ENCODE assay signal across 23 mouse cellular contexts in genomic region chr12:72332488-72333013, GRCm38 (mm10).
A peak's percentile ranks its signal among the peaks of the same experiment; 100 is the strongest.
DNase-seq lines count a peak whose midpoint lies in the region; ATAC-seq lines count a peak whose summit lies in the region.
"Had no signal": no experiment of that assay in that cellular context is flagged by ENCODE, and none has a peak within 500 bp of the region (broad histone marks: within the 10 kb centered on the region; RNA-seq: fewer than 3 reads in every experiment).

No protein-coding gene starts in this region.

- no peaks in the 10 kb centered on the region for H3K27me3 ChIP-seq in forebrain, embryonic 14.5 days (replicated peaks; ENCODE audit: control insufficient read depth, insufficient read depth, low read length)
- H3K27me3 ChIP-seq in forebrain, embryonic 10.5 days (ENCODE audit: poor library complexity, severe bottlenecking) = no peaks in the 10 kb centered on the region
- no peaks in the 10 kb centered on the region for H3K27me3 ChIP-seq in kidney, embryonic 15.5 days
- H3K27me3 ChIP-seq in kidney, embryonic 14.5 days (ENCODE audit: control insufficient read depth, insufficient read depth, low read length) = no peaks in the 10 kb centered on the region
- H3K27me3 ChIP-seq in neural tube, embryonic 15.5 days (replicated peaks) = no peaks in the 10 kb centered on the region
- H3K27me3 ChIP-seq: heart, embryonic 13.5 days; hindbrain, embryonic 12.5 days; liver, embryonic 15.5 days; midbrain, embryonic 13.5 days had no signal

- no peak for DNase-seq in forebrain, embryonic 14.5 days (ENCODE audit: low spot score)
- no peak for DNase-seq in forebrain, embryonic 10.5 days (ENCODE audit: extremely low spot score, low spot score)
- DNase-seq in neural tube, embryonic 10.5 days (ENCODE audit: extremely low spot score, low spot score) = no peak
- DNase-seq in ovary, postnatal 14 days (ENCODE audit: low spot score) = no peak
- DNase-seq: adrenal gland, postnatal 14 days; gastrocnemius, postnatal 14 days; heart, adult 2 months; heart, postnatal 14 days; left cerebral cortex, postnatal 4 days; liver; lung, postnatal 36 days had no signal

- H3K4me1 ChIP-seq in forebrain, embryonic 14.5 days (ENCODE audit: control insufficient read depth, insufficient read depth, low read length) = peaks cover 3% of the 10 kb centered on the region; the same call in 1 of the 2 replicates
- no peaks in the 10 kb centered on the region for H3K4me1 ChIP-seq in forebrain, embryonic 10.5 days
- no peaks in the 10 kb centered on the region for H3K4me1 ChIP-seq in kidney, embryonic 15.5 days
- H3K4me1 ChIP-seq in kidney, embryonic 14.5 days (ENCODE audit: control insufficient read depth, insufficient read depth, low read length) = no peaks in the 10 kb centered on the region
- H3K4me1 ChIP-seq in neural tube, embryonic 15.5 days = peaks cover 7% of the 10 kb centered on the region
- H3K4me1 ChIP-seq: embryonic facial prominence, embryonic 10.5 days; liver, embryonic 15.5 days; megakaryocyte, embryonic 14.5 days had no signal

- H3K9ac ChIP-seq in forebrain, embryonic 14.5 days (ENCODE audit: low read length) = no peak overlapping the region
- no peak overlapping the region for H3K9ac ChIP-seq in kidney, embryonic 15.5 days
- no peak overlapping the region for H3K9ac ChIP-seq in kidney, embryonic 14.5 days (ENCODE audit: low read depth, low read length)
- H3K9ac ChIP-seq in neural tube, embryonic 15.5 days (replicated peaks) = no peak overlapping the region
- H3K9ac ChIP-seq: heart, embryonic 13.5 days; hindbrain, embryonic 12.5 days; liver, embryonic 15.5 days; midbrain, embryonic 13.5 days had no signal

- H3K4me3 ChIP-seq in forebrain, embryonic 14.5 days (ENCODE audit: low read depth, low read length) = no peak overlapping the region
- no peak overlapping the region for H3K4me3 ChIP-seq in forebrain, embryonic 10.5 days
- H3K4me3 ChIP-seq in kidney, embryonic 15.5 days (replicated peaks) = no peak overlapping the region
- no peak overlapping the region for H3K4me3 ChIP-seq in kidney, embryonic 14.5 days (ENCODE audit: low read length)
- H3K4me3 ChIP-seq in neural tube, embryonic 15.5 days (replicated peaks) = no peak overlapping the region
- H3K4me3 ChIP-seq: embryonic facial prominence, embryonic 10.5 days; heart, adult 2 months; heart, embryonic 13.5 days; hindbrain, embryonic 12.5 days; liver, embryonic 15.5 days; megakaryocyte, embryonic 14.5 days; midbrain, embryonic 13.5 days had no signal

- no peak overlapping the region for H3K4me2 ChIP-seq in forebrain, embryonic 14.5 days (ENCODE audit: low read length)
- no peak overlapping the region for H3K4me2 ChIP-seq in kidney, embryonic 15.5 days
- no peak overlapping the region for H3K4me2 ChIP-seq in kidney, embryonic 14.5 days (replicated peaks; ENCODE audit: low read depth, low read length)
- no peak overlapping the region for H3K4me2 ChIP-seq in neural tube, embryonic 15.5 days
- H3K4me2 ChIP-seq: heart, embryonic 13.5 days; hindbrain, embryonic 12.5 days; liver, embryonic 15.5 days; midbrain, embryonic 13.5 days had no signal

- no peaks in the 10 kb centered on the region for H3K36me3 ChIP-seq in forebrain, embryonic 14.5 days (ENCODE audit: control insufficient read depth, insufficient read depth, low read length)
- no peaks in the 10 kb centered on the region for H3K36me3 ChIP-seq in forebrain, embryonic 10.5 days (replicated peaks)
- no peaks in the 10 kb centered on the region for H3K36me3 ChIP-seq in kidney, embryonic 15.5 days
- no peaks in the 10 kb centered on the region for H3K36me3 ChIP-seq in kidney, embryonic 14.5 days (ENCODE audit: control insufficient read depth, insufficient read depth, low read length)
- no peaks in the 10 kb centered on the region for H3K36me3 ChIP-seq in neural tube, embryonic 15.5 days
- H3K36me3 ChIP-seq: embryonic facial prominence, embryonic 10.5 days; heart, embryonic 13.5 days; hindbrain, embryonic 12.5 days; liver, embryonic 15.5 days; midbrain, embryonic 13.5 days had no signal

- no peaks in the 10 kb centered on the region for H3K9me3 ChIP-seq in forebrain, embryonic 14.5 days (replicated peaks; ENCODE audit: control insufficient read depth, low read length)
- H3K9me3 ChIP-seq in forebrain, embryonic 10.5 days = no peaks in the 10 kb centered on the region
- H3K9me3 ChIP-seq in kidney, embryonic 15.5 days (replicated peaks) = no peaks in the 10 kb centered on the region
- H3K9me3 ChIP-seq in kidney, embryonic 14.5 days (ENCODE audit: control insufficient read depth, low read length) = no peaks in the 10 kb centered on the region
- H3K9me3 ChIP-seq in neural tube, embryonic 15.5 days (replicated peaks) = no peaks in the 10 kb centered on the region
- H3K9me3 ChIP-seq: embryonic facial prominence, embryonic 10.5 days; heart, embryonic 13.5 days; hindbrain, embryonic 12.5 days; liver, embryonic 15.5 days; midbrain, embryonic 13.5 days had no signal

- WGBS in forebrain, embryonic 14.5 days = 82% methylated on average over 5 of the region's 5 CpGs
- 90% methylated on average over 5 of the region's 5 CpGs for WGBS in forebrain, embryonic 10.5 days
- WGBS in kidney, embryonic 15.5 days = 52% methylated on average over 5 of the region's 5 CpGs
- WGBS in kidney, embryonic 14.5 days = 61% methylated on average over 5 of the region's 5 CpGs
- 57% methylated on average over 5 of the region's 5 CpGs for WGBS in neural tube, embryonic 15.5 days

- ATAC-seq in forebrain, embryonic 14.5 days = 0 out of 2 replicates have a peak, but pooled peaks have one; percentile 40
- no peak; the same call in 1 of the 2 replicates for ATAC-seq in kidney, embryonic 15.5 days (replicated peaks; ENCODE audit: low FRiP score)
- ATAC-seq in kidney, embryonic 14.5 days (ENCODE audit: low FRiP score, low TSS enrichment) = no peak
- no peak for ATAC-seq in neural tube, embryonic 15.5 days (ENCODE audit: low FRiP score)
- ATAC-seq: CD4-positive, CD25-positive, alpha-beta regulatory T cell, adult 4 months; intestine, embryonic 16.5 days; midbrain, embryonic 13.5 days had no signal

- peak overlapping the region; percentile 70 for H3K27ac ChIP-seq in forebrain, embryonic 14.5 days (ENCODE audit: low read depth, low read length)
- no peak overlapping the region for H3K27ac ChIP-seq in forebrain, embryonic 10.5 days
- H3K27ac ChIP-seq in kidney, embryonic 15.5 days = peak overlapping the region; percentile 56; the same call in 1 of the 2 replicates
- no peak overlapping the region for H3K27ac ChIP-seq in kidney, embryonic 14.5 days (ENCODE audit: low read depth, low read length)
- H3K27ac ChIP-seq in neural tube, embryonic 15.5 days (replicated peaks) = 0 out of 2 replicates have a peak overlapping the region, but pooled peaks have one; percentile 5
- H3K27ac ChIP-seq: embryonic facial prominence, embryonic 10.5 days; heart, adult 2 months; heart, embryonic 13.5 days; hindbrain, embryonic 12.5 days; kidney, postnatal 0 days; liver, embryonic 15.5 days had no signal

Comparison
In these comparisons a context has a peak if more than half of its experiments do, and no peak if none do; other contexts are left out.
1. H3K27ac ChIP-seq: peak in forebrain, embryonic 14.5 days (single experiment), kidney, embryonic 15.5 days (single experiment) and neural tube, embryonic 15.5 days (single experiment); none in forebrain, embryonic 10.5 days (single experiment) and kidney, embryonic 14.5 days (single experiment).